Mouse (Mus musculus) midbrain, embryonic 10.5 days (tissue): ENCODE measurements around the gene Xcl1. TPM values are rescaled to one million over a fixed set of nuclear protein-coding genes. Genes with fewer than 3 reads are reported as not detected.

Experiments
- DNase-seq: peaks from one replicate; pipeline ENCODE4 v3.0.0-alpha.2; 2017; ENCODE audit warnings: low spot score
- H3K27ac ChIP-seq: fragments of 300-500 bp; sonication (generic); replicated peaks from 2 replicates; pipeline ENCODE4 v1.5.1; 2016; ENCODE audit warnings: mild to moderate bottlenecking
- H3K27me3 ChIP-seq: fragments of 300-500 bp; sonication (generic); 2 replicates; pipeline ENCODE4 v1.6.1; 2016; ENCODE audit warnings: low read depth, mild to moderate bottlenecking; ENCODE audit not compliant: poor library complexity, severe bottlenecking
- H3K36me3 ChIP-seq: fragments of 300-500 bp; sonication (generic); 2 replicates; pipeline ENCODE4 v1.6.1; 2016; ENCODE audit warnings: mild to moderate bottlenecking, moderate library complexity
- H3K4me1 ChIP-seq: fragments of 300-500 bp; sonication (generic); 2 replicates; pipeline ENCODE4 v1.6.1; 2016
- H3K4me3 ChIP-seq: fragments of 300-500 bp; sonication (generic); 2 replicates; pipeline ENCODE4 v1.5.1; 2016; ENCODE audit warnings: mild to moderate bottlenecking, moderate library complexity
- H3K9me3 ChIP-seq: fragments of 300-500 bp; sonication (generic); replicated peaks from 2 replicates; pipeline ENCODE4 v1.6.1; 2016; ENCODE audit warnings: mild to moderate bottlenecking
- WGBS: fragments of 180-500 bp; shearing (Covaris S2); methylation state at CpG from one replicate; pipeline ENCODE4 v1.1.7; 2016; 5-methylcytosine and 5-hydroxymethylcytosine counted together
- polyA plus RNA-seq: library from polyadenylated mRNA; unstranded; fragments of >200 nt; fragmentation: Nextera tagmentation; extraction: Ambion mirVana; gene quantifications from 2 replicates; pipeline ENCODE4 v1.2.1, GENCODE M21; 2016

Gene Xcl1
- polyA plus RNA-seq, 1 experiment from 2014 or later = not detected

- 90% methylated on average over 3 of the region's 3 CpGs for WGBS
- peaks cover 12% of the 10 kb centered on the region for H3K4me1 ChIP-seq
- no peak for DNase-seq
- no peak overlapping the region for H3K27ac ChIP-seq
- H3K9me3 ChIP-seq = no peaks in the 10 kb centered on the region
- peaks cover 11% of the 10 kb centered on the region; the same call in 1 of the 2 replicates for H3K27me3 ChIP-seq
- no peaks in the 10 kb centered on the region for H3K36me3 ChIP-seq
- no peak overlapping the region for H3K4me3 ChIP-seq
These were observed 21.5 kb upstream of the Xcl1 start for GRCm38 (mm10) chr1:164956725-164957399.

GRCm38 (mm10) chr1:164955452-164956196, 20.3 kb upstream of the Xcl1 start:
- DNase-seq = no peak
- Histone ChIP-seq H3K27me3 (0 out of 2 replicates have a peak, but pooled peaks cover 7% of the 10 kb centered on the region), H3K27ac (no peak overlapping the region), H3K4me1 (peaks cover 11% of the 10 kb centered on the region), H3K9me3 (no peaks in the 10 kb centered on the region), H3K4me3 (no peak overlapping the region), H3K36me3 (no peaks in the 10 kb centered on the region)
- 79% methylated on average over 7 of the region's 7 CpGs for WGBS

GRCm38 (mm10) chr1:164953574-164953973, 18.2 kb upstream of the Xcl1 start:
- DNase-seq = no peak
- Histone ChIP-seq H3K36me3 (no peaks in the 10 kb centered on the region), H3K27ac (no peak overlapping the region), H3K4me3 (no peak overlapping the region), H3K9me3 (no peaks in the 10 kb centered on the region), H3K27me3 (0 out of 2 replicates have a peak, but pooled peaks cover 5% of the 10 kb centered on the region), H3K4me1 (no peaks in the 10 kb centered on the region)
- WGBS = 91% methylated on average over 6 of the region's 6 CpGs

GRCm38 (mm10) chr1:164936060-164936459, 733 bp upstream of the Xcl1 start:
- H3K9me3 ChIP-seq = no peaks in the 10 kb centered on the region
- 77% methylated on average over 2 of the region's 2 CpGs for WGBS
- no peak overlapping the region for H3K27ac ChIP-seq
- DNase-seq = no peak
- no peaks in the 10 kb centered on the region for H3K27me3 ChIP-seq
- no peak overlapping the region for H3K4me3 ChIP-seq
- H3K36me3 ChIP-seq = no peaks in the 10 kb centered on the region
- H3K4me1 ChIP-seq = no peaks in the 10 kb centered on the region

GRCm38 (mm10) chr1:164933441-164934188, 1.7 kb downstream of the Xcl1 start:
- 91% methylated on average over 10 of the region's 10 CpGs for WGBS
- no peaks in the 10 kb centered on the region for H3K4me1 ChIP-seq
- H3K9me3 ChIP-seq = no peaks in the 10 kb centered on the region
- no peak overlapping the region for H3K27ac ChIP-seq
- no peak overlapping the region for H3K4me3 ChIP-seq
- no peak for DNase-seq
- no peaks in the 10 kb centered on the region for H3K27me3 ChIP-seq
- no peaks in the 10 kb centered on the region for H3K36me3 ChIP-seq

GRCm38 (mm10) chr1:164931135-164931534, 4.2 kb downstream of the Xcl1 start:
- Histone ChIP-seq H3K27me3 (no peaks in the 10 kb centered on the region), H3K4me1 (no peaks in the 10 kb centered on the region), H3K4me3 (no peak overlapping the region), H3K27ac (no peak overlapping the region), H3K36me3 (no peaks in the 10 kb centered on the region), H3K9me3 (no peaks in the 10 kb centered on the region)
- WGBS = 90% methylated on average over 7 of the region's 7 CpGs
- DNase-seq = no peak

GRCm38 (mm10) chr1:164930006-164930405, 5.3 kb downstream of the Xcl1 start:
- WGBS = 84% methylated on average over 3 of the region's 3 CpGs
- Histone ChIP-seq H3K4me1 (no peaks in the 10 kb centered on the region), H3K9me3 (no peaks in the 10 kb centered on the region), H3K27ac (no peak overlapping the region), H3K36me3 (no peaks in the 10 kb centered on the region), H3K4me3 (no peak overlapping the region), H3K27me3 (no peaks in the 10 kb centered on the region)
- DNase-seq = no peak

- no peaks in the 10 kb centered on the region for H3K36me3 ChIP-seq
- no peak for DNase-seq
- H3K9me3 ChIP-seq = no peaks in the 10 kb centered on the region
- no peaks in the 10 kb centered on the region for H3K4me1 ChIP-seq
- no peak overlapping the region for H3K4me3 ChIP-seq
- H3K27ac ChIP-seq = no peak overlapping the region
- H3K27me3 ChIP-seq = no peaks in the 10 kb centered on the region
- WGBS = 76% methylated on average over 3 of the region's 3 CpGs
These were observed 8.7 kb downstream of the Xcl1 start for GRCm38 (mm10) chr1:164926534-164927160.

- Histone ChIP-seq H3K4me1 (no peaks in the 10 kb centered on the region), H3K27me3 (peaks cover 9% of the 10 kb centered on the region), H3K4me3 (no peak overlapping the region), H3K27ac (no peak overlapping the region), H3K9me3 (no peaks in the 10 kb centered on the region), H3K36me3 (no peaks in the 10 kb centered on the region)
- DNase-seq = peak; percentile 46
- 54% methylated on average over 4 of the region's 4 CpGs for WGBS
These were observed 30.3 kb downstream of the Xcl1 start for GRCm38 (mm10) chr1:164905047-164905446.

GRCm38 (mm10) chr1:164900696-164901095, 34.6 kb downstream of the Xcl1 start:
- peaks cover 22% of the 10 kb centered on the region for H3K4me1 ChIP-seq
- no peaks in the 10 kb centered on the region for H3K36me3 ChIP-seq
- no peak for DNase-seq
- no peak overlapping the region for H3K27ac ChIP-seq
- H3K4me3 ChIP-seq = no peak overlapping the region
- H3K27me3 ChIP-seq = peaks cover 21% of the 10 kb centered on the region
- no peaks in the 10 kb centered on the region for H3K9me3 ChIP-seq
- 90% methylated on average over 6 of the region's 6 CpGs for WGBS

- no peak for DNase-seq
- H3K36me3 ChIP-seq = no peaks in the 10 kb centered on the region
- peaks cover 21% of the 10 kb centered on the region for H3K27me3 ChIP-seq
- H3K27ac ChIP-seq = no peak overlapping the region
- WGBS = 77% methylated on average over 2 of the region's 2 CpGs
- H3K4me3 ChIP-seq = no peak overlapping the region
- no peaks in the 10 kb centered on the region for H3K9me3 ChIP-seq
- peaks cover 22% of the 10 kb centered on the region for H3K4me1 ChIP-seq
These were observed 35.1 kb downstream of the Xcl1 start for GRCm38 (mm10) chr1:164900226-164900625.

- WGBS = 31% methylated on average over 7 of the region's 7 CpGs
- peak overlapping the region; percentile 64 for H3K4me3 ChIP-seq
- H3K9me3 ChIP-seq = no peaks in the 10 kb centered on the region
- H3K36me3 ChIP-seq = no peaks in the 10 kb centered on the region
- no peak for DNase-seq
- H3K27me3 ChIP-seq = peaks cover 21% of the 10 kb centered on the region
- H3K27ac ChIP-seq = no peak overlapping the region
- peaks cover 22% of the 10 kb centered on the region for H3K4me1 ChIP-seq
These were observed 35.8 kb downstream of the Xcl1 start for GRCm38 (mm10) chr1:164899506-164899905.
